Mouse (Mus musculus): ENCODE results near the gene Itga11. TPM values are rescaled to one million over a fixed set of nuclear protein-coding genes. Genes with fewer than 3 reads are reported as not detected.

Gene Itga11
- polyA plus RNA-seq, 1 experiment from 2014 or later = 0.05 TPM

DNA sequence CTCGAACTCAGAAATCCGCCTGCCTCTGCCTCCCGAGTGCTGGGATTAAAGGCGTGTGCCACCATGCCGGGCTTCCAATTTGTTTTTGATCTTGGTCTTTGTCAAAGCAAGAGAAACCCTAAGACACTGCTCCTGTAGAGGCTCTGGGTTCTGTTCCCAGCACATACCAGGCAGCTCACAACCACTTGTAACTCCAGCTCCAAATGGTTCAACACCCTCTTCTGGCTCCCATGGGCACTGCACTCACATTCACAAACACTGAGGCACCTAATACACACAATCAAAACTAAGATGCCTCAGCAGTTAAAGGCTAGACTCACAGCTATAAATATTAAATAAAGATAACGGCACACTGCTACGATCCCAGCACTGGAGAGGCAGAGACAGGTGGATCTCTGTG lies 144.2 kb downstream of the Itga11 start:
- H3K36me3 ChIP-seq (replicated peaks; ENCODE audit: insufficient read depth, low read length) = no peaks in the 10 kb centered on the region
- WGBS (ENCODE audit: insufficient replicate concordance) = 86% methylated on average over 7 of the region's 7 CpGs

DNA sequence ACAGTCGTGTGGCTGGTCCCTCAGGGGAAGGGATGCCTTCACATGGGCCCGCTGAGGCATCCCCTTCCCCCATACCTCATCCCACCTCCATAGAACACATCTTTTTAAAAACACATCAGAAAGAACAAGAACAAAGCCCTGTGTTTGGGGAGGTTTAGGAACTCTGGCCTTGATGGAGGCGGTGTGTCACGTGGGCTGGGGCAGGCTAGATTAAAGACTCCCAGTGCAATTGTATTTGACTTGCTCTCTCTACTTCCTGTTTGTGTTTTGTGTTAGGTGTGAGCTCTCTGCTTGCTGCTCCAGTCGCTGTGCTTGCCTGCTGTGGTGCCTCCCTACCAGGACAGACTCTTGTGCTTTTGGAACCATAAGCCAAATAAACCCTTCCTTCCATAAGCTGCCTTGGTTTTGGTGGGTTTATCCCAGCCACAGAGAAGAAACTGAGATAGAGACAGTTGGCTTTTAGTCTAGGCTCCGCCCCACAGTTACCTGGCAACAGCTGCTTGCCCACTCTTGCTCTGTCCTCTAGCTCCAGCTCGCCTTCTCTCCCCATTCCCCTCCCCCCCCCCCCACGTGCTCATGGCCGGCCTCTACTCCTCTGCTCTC lies 148.3 kb downstream of the Itga11 start:
- Histone ChIP-seq H3K27ac (ENCODE audit: low read depth) (no peak overlapping the region), H3K36me3 (replicated peaks; ENCODE audit: insufficient read depth, low read length) (no peaks in the 10 kb centered on the region), H3K9me3 (ENCODE audit: low read length) (no peaks in the 10 kb centered on the region), H3K4me2 (ENCODE audit: low read depth, low read length) (no peak overlapping the region; the same call in 1 of the 2 replicates), H3K4me1 (ENCODE audit: insufficient read depth) (peaks cover 3% of the 10 kb centered on the region; the same call in 1 of the 2 replicates), H3K27me3 (ENCODE audit: insufficient read depth, low read length) (no peaks in the 10 kb centered on the region), H3K9ac (replicated peaks) (no peak overlapping the region), H3K4me3 (ENCODE audit: low read depth, low read length) (no peak overlapping the region)
- WGBS (ENCODE audit: insufficient replicate concordance) = 33% methylated on average over 9 of the region's 9 CpGs
- DNase-seq (no peak), ATAC-seq (no peak)
- no peak for TF ChIP-seq CTCF (IDR thresholded peaks at IDR 0.05; ENCODE audit: low read depth)
- no peak for TF ChIP-seq EP300 (IDR thresholded peaks at IDR 0.05; ENCODE audit: low read depth)

More for the DNA sequence above, 144.2 kb downstream of the Itga11 start:
- DNase-seq (no peak), ATAC-seq (no peak)
- no peak overlapping the region for H3K4me3 ChIP-seq (ENCODE audit: low read depth, low read length)
- TF ChIP-seq CTCF (IDR thresholded peaks at IDR 0.05; ENCODE audit: low read depth) = no peak
- no peak for TF ChIP-seq EP300 (IDR thresholded peaks at IDR 0.05; ENCODE audit: low read depth)
- H3K9me3 ChIP-seq (ENCODE audit: low read length) = no peaks in the 10 kb centered on the region
- no peaks in the 10 kb centered on the region for H3K27me3 ChIP-seq (ENCODE audit: insufficient read depth, low read length)
- H3K27ac ChIP-seq (ENCODE audit: low read depth) = no peak overlapping the region
- H3K4me2 ChIP-seq (ENCODE audit: low read depth, low read length) = no peak overlapping the region
- H3K4me1 ChIP-seq (ENCODE audit: insufficient read depth) = peaks cover 6% of the 10 kb centered on the region
- H3K9ac ChIP-seq (replicated peaks) = no peak overlapping the region

DNA sequence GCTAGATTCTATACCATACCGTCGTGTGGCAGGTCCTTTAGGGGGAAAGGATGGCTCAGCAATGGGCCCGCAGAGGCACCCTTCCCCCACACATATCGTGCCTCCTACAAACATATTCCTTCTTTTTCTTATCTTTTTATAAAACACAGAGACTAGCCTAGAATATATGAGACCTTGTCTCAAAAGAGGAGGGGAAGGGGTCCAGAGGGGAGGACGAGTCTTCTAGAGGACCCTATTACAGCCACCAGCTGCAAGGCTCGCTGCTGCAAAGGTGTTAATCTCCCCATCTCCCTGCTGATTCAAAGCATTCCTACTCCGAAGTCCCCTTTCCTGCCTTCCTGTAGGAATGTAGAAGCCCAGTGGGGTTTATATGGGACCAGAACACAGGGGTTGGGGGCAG lies 148.8 kb downstream of the Itga11 start:
- H3K9ac ChIP-seq (replicated peaks) = no peak overlapping the region
- H3K27ac ChIP-seq (ENCODE audit: low read depth) = no peak overlapping the region

DNA sequence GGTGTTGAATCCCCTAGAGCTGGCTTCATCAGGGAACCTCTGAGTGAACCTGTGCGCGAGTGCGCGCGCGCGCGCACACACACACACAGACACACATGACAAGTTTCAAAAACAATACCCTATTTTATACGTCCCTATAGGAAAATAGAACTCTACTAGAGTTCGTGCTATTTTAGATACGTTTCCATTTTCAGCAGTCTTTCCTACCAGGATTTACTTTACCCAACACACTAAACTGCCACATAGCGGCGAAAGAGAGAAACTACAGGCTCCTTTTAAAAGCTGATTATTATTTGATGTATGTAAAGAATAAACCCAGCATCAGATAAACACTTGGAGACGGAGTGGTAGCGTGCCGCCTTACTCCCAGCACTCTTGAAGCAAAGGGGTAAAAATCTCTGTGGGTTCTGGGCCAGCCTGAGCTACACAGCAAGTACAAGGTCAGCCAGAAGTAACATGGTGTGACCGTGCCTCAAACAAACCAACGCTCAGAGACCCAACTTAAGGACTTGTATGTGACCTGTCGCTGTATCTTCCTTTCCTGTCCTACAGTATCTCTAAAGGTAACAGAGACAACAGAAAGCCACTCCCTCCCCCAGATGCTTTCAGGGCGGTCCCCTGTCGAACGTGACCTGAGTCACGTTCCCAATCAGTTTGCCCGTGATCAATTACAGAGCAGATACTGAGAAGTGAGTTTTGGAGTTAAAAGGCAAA lies 150.5 kb downstream of the Itga11 start:
- Histone ChIP-seq H3K4me2 (ENCODE audit: low read depth, low read length) (peak overlapping the region; percentile 71), H3K36me3 (replicated peaks; ENCODE audit: insufficient read depth, low read length) (no peaks in the 10 kb centered on the region), H3K4me3 (ENCODE audit: low read depth, low read length) (peak overlapping the region; percentile 41), H3K9ac (replicated peaks) (no peak overlapping the region), H3K9me3 (ENCODE audit: low read length) (no peaks in the 10 kb centered on the region), H3K27me3 (ENCODE audit: insufficient read depth, low read length) (no peaks in the 10 kb centered on the region), H3K4me1 (ENCODE audit: insufficient read depth) (peaks cover 3% of the 10 kb centered on the region; the same call in 1 of the 2 replicates), H3K27ac (ENCODE audit: low read depth) (no peak overlapping the region)
- ATAC-seq (peak; percentile 12), DNase-seq (no peak)
- TF ChIP-seq EP300 (IDR thresholded peaks at IDR 0.05; ENCODE audit: low read depth) (no peak), CTCF (IDR thresholded peaks at IDR 0.05; ENCODE audit: low read depth) (peak; percentile 67)
- WGBS (ENCODE audit: insufficient replicate concordance) = 7% methylated on average over 24 of the region's 24 CpGs

More for the DNA sequence above, 148.8 kb downstream of the Itga11 start:
- Histone ChIP-seq H3K9me3 (ENCODE audit: low read length) (no peaks in the 10 kb centered on the region), H3K4me3 (ENCODE audit: low read depth, low read length) (no peak overlapping the region), H3K27me3 (ENCODE audit: insufficient read depth, low read length) (no peaks in the 10 kb centered on the region), H3K36me3 (replicated peaks; ENCODE audit: insufficient read depth, low read length) (no peaks in the 10 kb centered on the region), H3K4me1 (ENCODE audit: insufficient read depth) (peaks cover 3% of the 10 kb centered on the region; the same call in 1 of the 2 replicates), H3K4me2 (ENCODE audit: low read depth, low read length) (no peak overlapping the region)
- 34% methylated on average over 7 of the region's 7 CpGs for WGBS (ENCODE audit: insufficient replicate concordance)
- DNase-seq (no peak), ATAC-seq (no peak)
- no peak for TF ChIP-seq EP300 (IDR thresholded peaks at IDR 0.05; ENCODE audit: low read depth)
- no peak for TF ChIP-seq CTCF (IDR thresholded peaks at IDR 0.05; ENCODE audit: low read depth)

DNA sequence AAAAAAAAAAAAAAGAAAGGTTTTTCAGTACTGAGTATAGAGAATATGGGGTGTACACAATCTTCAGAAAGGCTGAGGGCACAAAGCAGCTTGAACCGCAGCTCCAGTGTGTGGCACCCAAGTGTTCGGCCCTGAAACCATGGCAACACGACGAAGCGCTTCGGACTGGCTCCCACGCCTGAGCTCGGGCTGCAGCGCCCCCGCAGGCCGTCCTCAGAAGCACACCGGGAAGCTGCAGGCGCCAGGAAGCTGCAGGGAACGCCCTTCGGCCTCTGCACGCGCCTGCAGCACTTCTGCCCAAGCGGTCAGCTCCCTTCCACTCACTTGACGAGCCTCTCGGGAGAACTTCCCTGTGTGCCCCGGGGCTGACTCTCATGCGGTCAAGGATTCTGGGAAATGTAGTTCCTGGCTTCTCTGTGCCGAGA lies 151.0 kb downstream of the Itga11 start:
- peak; percentile 97 for DNase-seq
- WGBS (ENCODE audit: insufficient replicate concordance) = under 1% methylated on average over 23 of the region's 23 CpGs
- no peak overlapping the region for H3K9ac ChIP-seq (replicated peaks)
- no peaks in the 10 kb centered on the region for H3K36me3 ChIP-seq (replicated peaks; ENCODE audit: insufficient read depth, low read length)
- peak; percentile 97 for ATAC-seq
- peak overlapping the region; percentile 41 for H3K4me3 ChIP-seq (ENCODE audit: low read depth, low read length)
- no peaks in the 10 kb centered on the region for H3K9me3 ChIP-seq (ENCODE audit: low read length)
- H3K4me2 ChIP-seq (ENCODE audit: low read depth, low read length) = peak overlapping the region; percentile 71
- peaks cover 3% of the 10 kb centered on the region; the same call in 1 of the 2 replicates for H3K4me1 ChIP-seq (ENCODE audit: insufficient read depth)
- no peaks in the 10 kb centered on the region for H3K27me3 ChIP-seq (ENCODE audit: insufficient read depth, low read length)
- TF ChIP-seq CTCF (IDR thresholded peaks at IDR 0.05; ENCODE audit: low read depth) = peak; percentile 99
- TF ChIP-seq EP300 (IDR thresholded peaks at IDR 0.05; ENCODE audit: low read depth) = no peak
- H3K27ac ChIP-seq (ENCODE audit: low read depth) = no peak overlapping the region

DNA sequence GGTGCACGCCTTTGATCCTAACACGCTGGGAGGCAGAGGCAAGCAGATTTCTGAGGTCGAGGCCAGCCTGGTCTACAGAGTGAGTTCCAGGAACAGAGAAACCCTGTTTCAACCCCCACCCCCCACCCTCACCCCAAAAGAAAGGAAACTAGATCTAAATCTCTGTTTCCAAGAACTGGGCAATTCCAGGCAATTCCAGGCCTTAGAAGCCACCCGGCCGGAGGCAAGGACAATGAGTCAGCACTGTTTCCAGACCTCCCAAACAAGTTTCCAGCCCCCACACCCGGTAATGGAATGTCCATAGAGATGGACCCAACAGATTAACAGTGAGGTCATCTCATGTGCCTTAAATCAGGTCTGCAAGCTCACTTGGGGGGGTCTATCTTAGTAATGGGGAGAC lies 152.3 kb downstream of the Itga11 start:
- H3K4me3 ChIP-seq (ENCODE audit: low read depth, low read length) = no peak overlapping the region
- no peak overlapping the region for H3K9ac ChIP-seq (replicated peaks)
- WGBS (ENCODE audit: insufficient replicate concordance) = 70% methylated on average over 6 of the region's 6 CpGs
- no peaks in the 10 kb centered on the region for H3K27me3 ChIP-seq (ENCODE audit: insufficient read depth, low read length)
- no peak overlapping the region for H3K27ac ChIP-seq (ENCODE audit: low read depth)
- peaks cover 3% of the 10 kb centered on the region; the same call in 1 of the 2 replicates for H3K4me1 ChIP-seq (ENCODE audit: insufficient read depth)
- no peaks in the 10 kb centered on the region for H3K36me3 ChIP-seq (replicated peaks; ENCODE audit: insufficient read depth, low read length)
- TF ChIP-seq CTCF (IDR thresholded peaks at IDR 0.05; ENCODE audit: low read depth) = no peak
- no peak for TF ChIP-seq EP300 (IDR thresholded peaks at IDR 0.05; ENCODE audit: low read depth)
- DNase-seq (no peak), ATAC-seq (no peak)
- no peak overlapping the region for H3K4me2 ChIP-seq (ENCODE audit: low read depth, low read length)
- no peaks in the 10 kb centered on the region for H3K9me3 ChIP-seq (ENCODE audit: low read length)

Other genes with a start within 250 kb of the Itga11 start
- 0.87 and 0.89 TPM in 2 replicates for gene Coro2b, start 140.8 kb upstream of the Itga11 start, polyA plus RNA-seq (2015; fragmentation: Nextera tagmentation; extraction: Ambion mirVana)
- gene Fem1b, start 134.1 kb downstream of the Itga11 start, polyA plus RNA-seq (2015; fragmentation: Nextera tagmentation; extraction: Ambion mirVana) = 3.7 and 3.8 TPM in 2 replicates
- gene Cln6, start 161.0 kb downstream of the Itga11 start, polyA plus RNA-seq (2015; fragmentation: Nextera tagmentation; extraction: Ambion mirVana) = 9.9 and 10.6 TPM in 2 replicates
- gene Calml4, start 180.3 kb downstream of the Itga11 start, polyA plus RNA-seq (2015; fragmentation: Nextera tagmentation; extraction: Ambion mirVana) = 16.4 and 17.5 TPM in 2 replicates

Data from liver, postnatal 0 days (tissue).